Mouse (Mus musculus) limb, embryonic 14.5 days (tissue): Measurements from ENCODE around the gene Gm45618. TPM values are rescaled to one million over a fixed set of nuclear protein-coding genes. Genes with fewer than 3 reads are reported as not detected.

Experiments used
- ATAC-seq: fragments of 200-750 bp; cut with Nextera tagmentation; 2 replicates; pipeline ENCODE4 v1.8.0; 2017; ENCODE audit warnings: low read depth, moderate number of reproducible peaks, moderate TSS enrichment; ENCODE audit not compliant: low FRiP score
- DNase-seq: peaks from one replicate; pipeline ENCODE4 v3.0.0-alpha.2; 2015; ENCODE audit warnings: low spot score
- H3K27ac ChIP-seq: fragments of 300-500 bp; sonication (generic); replicated peaks from 2 replicates; pipeline ENCODE4 v1.5.1; 2014; ENCODE audit warnings: low read depth, mild to moderate bottlenecking, low read length, moderate library complexity, mixed read lengths
- H3K27me3 ChIP-seq: fragments of 300-500 bp; sonication (generic); 2 replicates; pipeline ENCODE4 v1.6.1; 2014; ENCODE audit warnings: low read length, mixed read lengths; ENCODE audit not compliant: control insufficient read depth, insufficient read depth
- H3K36me3 ChIP-seq: fragments of 300-500 bp; sonication (generic); 2 replicates; pipeline ENCODE4 v1.6.1; 2014; ENCODE audit warnings: mild to moderate bottlenecking, low read length, moderate library complexity, mixed read lengths; ENCODE audit not compliant: control insufficient read depth, insufficient read depth
- H3K4me1 ChIP-seq: fragments of 300-500 bp; sonication (generic); 2 replicates; pipeline ENCODE4 v1.6.1; 2014; ENCODE audit warnings: antibody characterized with exemption, low read length, mixed read lengths; ENCODE audit not compliant: control insufficient read depth, insufficient read depth
- H3K4me2 ChIP-seq: fragments of 300-500 bp; sonication (generic); replicated peaks from 2 replicates; pipeline ENCODE4 v1.6.1; 2014; ENCODE audit warnings: low read depth, mild to moderate bottlenecking, low read length, moderate library complexity; ENCODE audit not compliant: severe bottlenecking
- H3K4me3 ChIP-seq: fragments of 300-500 bp; sonication (generic); replicated peaks from 2 replicates; pipeline ENCODE4 v1.5.1; 2014; ENCODE audit warnings: low read length
- H3K9ac ChIP-seq: fragments of 300-500 bp; sonication (generic); 2 replicates; pipeline ENCODE4 v1.6.1; 2014; ENCODE audit warnings: mild to moderate bottlenecking, low read depth, low read length, moderate library complexity; ENCODE audit not compliant: severe bottlenecking
- H3K9me3 ChIP-seq: fragments of 300-500 bp; sonication (generic); 2 replicates; pipeline ENCODE4 v1.6.1; 2016; ENCODE audit warnings: low read length; ENCODE audit not compliant: control insufficient read depth
- POLR2A ChIP-seq: fragments of 200-500 bp; IDR thresholded peaks from 2 replicates; pipeline ENCODE4 v1.8.0; 2012; ENCODE audit warnings: inconsistent platforms, mild to moderate bottlenecking, moderate library complexity, borderline replicate concordance; ENCODE audit not compliant: insufficient read depth, insufficient read length; ENCODE audit errors: extremely low read depth
- WGBS: fragments of 180-500 bp; shearing (Covaris S2); extraction: QIAGEN DNeasy Blood & Tissue Kit; methylation state at CpG from one replicate; pipeline ENCODE4 v1.1.7; 2014; 5-methylcytosine and 5-hydroxymethylcytosine counted together
- polyA plus RNA-seq, 2 experiments: library from polyadenylated mRNA; depleted of rRNA in 1 of 2; stranded (reverse) in 1 of 2; unstranded in 1 of 2; fragments of >200 nt; fragmentation: Nextera tagmentation in 1 of 2; extraction: Ambion mirVana in 1 of 2; gene quantifications; 2 replicates each; pipeline versions ENCODE4 v1.2.1 to v1.2.3; 2012 to 2014

Gm45618 gene
- polyA plus RNA-seq, 2 experiments, result not detected

GRCm38 (mm10) chr7:142074146-142074886 lies 46.2 kb downstream of the Gm45618 start:
- Histone ChIP-seq H3K27me3 (peaks cover 11% of the 10 kb centered on the region), H3K9me3 (no peaks in the 10 kb centered on the region), H3K4me3 (no peak overlapping the region), H3K9ac (no peak overlapping the region), H3K4me2 (no peak overlapping the region), H3K27ac (no peak overlapping the region), H3K36me3 (no peaks in the 10 kb centered on the region), H3K4me1 (no peaks in the 10 kb centered on the region)
- no peak for TF ChIP-seq POLR2A
- DNase-seq, result no peak
- no peak for ATAC-seq
- WGBS, result 67% methylated on average over 8 of the region's 8 CpGs

- no peak for TF ChIP-seq POLR2A
- Histone ChIP-seq H3K4me1 (no peaks in the 10 kb centered on the region), H3K27me3 (peaks cover 7% of the 10 kb centered on the region), H3K9me3 (no peaks in the 10 kb centered on the region), H3K9ac (no peak overlapping the region), H3K4me3 (no peak overlapping the region), H3K36me3 (no peaks in the 10 kb centered on the region), H3K27ac (no peak overlapping the region), H3K4me2 (no peak overlapping the region)
- DNase-seq, result no peak
- no peak for ATAC-seq
Observed at GRCm38 (mm10) chr7:142071717-142072116, 48.8 kb downstream of the Gm45618 start.

- no peak overlapping the region for H3K4me2 ChIP-seq
- H3K9ac ChIP-seq, result no peak overlapping the region
- no peak overlapping the region for H3K27ac ChIP-seq
- DNase-seq (no peak), ATAC-seq (no peak)
- peaks cover 7% of the 10 kb centered on the region for H3K27me3 ChIP-seq
- TF ChIP-seq POLR2A, result no peak
- H3K4me3 ChIP-seq, result no peak overlapping the region
- H3K36me3 ChIP-seq, result no peaks in the 10 kb centered on the region
- 11% methylated on average over 9 of the region's 10 CpGs for WGBS
- H3K9me3 ChIP-seq, result no peaks in the 10 kb centered on the region
- H3K4me1 ChIP-seq, result no peaks in the 10 kb centered on the region
Observed at GRCm38 (mm10) chr7:142071212-142071578, 49.3 kb downstream of the Gm45618 start.

GRCm38 (mm10) chr7:142070458-142071211 lies 49.9 kb downstream of the Gm45618 start:
- H3K36me3 ChIP-seq, result no peaks in the 10 kb centered on the region
- no peak overlapping the region for H3K9ac ChIP-seq
- DNase-seq (peak; percentile 41), ATAC-seq (peak; percentile 53; the same call in 1 of the 2 replicates)
- no peak for TF ChIP-seq POLR2A
- no peaks in the 10 kb centered on the region for H3K4me1 ChIP-seq
- no peaks in the 10 kb centered on the region for H3K9me3 ChIP-seq
- H3K4me3 ChIP-seq, result no peak overlapping the region
- 17% methylated on average over 13 of the region's 13 CpGs for WGBS
- H3K27me3 ChIP-seq, result peaks cover 7% of the 10 kb centered on the region
- no peak overlapping the region for H3K27ac ChIP-seq
- no peak overlapping the region for H3K4me2 ChIP-seq

Other genes starting within 250 kb of the Gm45618 start
- 46.0 and 55.8 TPM in 2 replicates for gene Tollip, start 202.2 kb downstream of the Gm45618 start, polyA plus RNA-seq (2012; rRNA removed)
- 41.3 and 46.3 TPM in 2 replicates for gene Tollip, start 202.2 kb downstream of the Gm45618 start, polyA plus RNA-seq (2014; fragmentation: Nextera tagmentation; extraction: Ambion mirVana)
- 0.47 and 0.78 TPM in 2 replicates for gene Brsk2, start 171.0 kb downstream of the Gm45618 start, polyA plus RNA-seq (2012; rRNA removed)
- gene Brsk2, start 171.0 kb downstream of the Gm45618 start, polyA plus RNA-seq (2014; fragmentation: Nextera tagmentation; extraction: Ambion mirVana), result 0.66 and 0.68 TPM in 2 replicates
- 55.2 and 56.2 TPM in 2 replicates for gene Mob2, start 59.7 kb downstream of the Gm45618 start, polyA plus RNA-seq (2012; rRNA removed)
- 73.6 and 76.9 TPM in 2 replicates for gene Mob2, start 59.7 kb downstream of the Gm45618 start, polyA plus RNA-seq (2014; fragmentation: Nextera tagmentation; extraction: Ambion mirVana)
- gene Dusp8, start 24.9 kb downstream of the Gm45618 start, polyA plus RNA-seq (2012; rRNA removed), result 4.1 and 5.4 TPM in 2 replicates
- gene Dusp8, start 24.9 kb downstream of the Gm45618 start, polyA plus RNA-seq (2014; fragmentation: Nextera tagmentation; extraction: Ambion mirVana), result 3.5 TPM in 2 replicates
- gene Gm39115, start 15.3 kb upstream of the Gm45618 start, polyA plus RNA-seq (2012; rRNA removed), result not detected in 2 replicates
- gene Gm39115, start 15.3 kb upstream of the Gm45618 start, polyA plus RNA-seq (2014; fragmentation: Nextera tagmentation; extraction: Ambion mirVana), result not detected in 2 replicates
- gene Gm45337, start 23.9 kb upstream of the Gm45618 start, polyA plus RNA-seq (2012; rRNA removed), result not detected in 2 replicates
- not detected in 2 replicates for gene Gm45337, start 23.9 kb upstream of the Gm45618 start, polyA plus RNA-seq (2014; fragmentation: Nextera tagmentation; extraction: Ambion mirVana)
- gene Gm29735, start 36.4 kb upstream of the Gm45618 start, polyA plus RNA-seq (2012; rRNA removed), result not detected in 2 replicates
- not detected in 2 replicates for gene Gm29735, start 36.4 kb upstream of the Gm45618 start, polyA plus RNA-seq (2014; fragmentation: Nextera tagmentation; extraction: Ambion mirVana)
- gene Gm4553, start 45.0 kb upstream of the Gm45618 start, polyA plus RNA-seq (2012; rRNA removed), result not detected in 2 replicates
- not detected in 2 replicates for gene Gm4553, start 45.0 kb upstream of the Gm45618 start, polyA plus RNA-seq (2014; fragmentation: Nextera tagmentation; extraction: Ambion mirVana)
- not detected in 2 replicates for gene Krtap5-2, start 55.3 kb upstream of the Gm45618 start, polyA plus RNA-seq (2012; rRNA removed)
- gene Krtap5-2, start 55.3 kb upstream of the Gm45618 start, polyA plus RNA-seq (2014; fragmentation: Nextera tagmentation; extraction: Ambion mirVana), result not detected in 2 replicates
- not detected in 2 replicates for gene Gm10153, start 69.7 kb upstream of the Gm45618 start, polyA plus RNA-seq (2012; rRNA removed)
- not detected in 2 replicates for gene Gm10153, start 69.7 kb upstream of the Gm45618 start, polyA plus RNA-seq (2014; fragmentation: Nextera tagmentation; extraction: Ambion mirVana)
- not detected in 2 replicates for gene Krtap5-3, start 80.6 kb upstream of the Gm45618 start, polyA plus RNA-seq (2012; rRNA removed)
- not detected in 2 replicates for gene Krtap5-3, start 80.6 kb upstream of the Gm45618 start, polyA plus RNA-seq (2014; fragmentation: Nextera tagmentation; extraction: Ambion mirVana)
- gene Gm7579, start 91.1 kb upstream of the Gm45618 start, polyA plus RNA-seq (2012; rRNA removed), result not detected in 2 replicates
- not detected in 2 replicates for gene Gm7579, start 91.1 kb upstream of the Gm45618 start, polyA plus RNA-seq (2014; fragmentation: Nextera tagmentation; extraction: Ambion mirVana)
- not detected in 2 replicates for gene Krtap5-5, start 109.2 kb upstream of the Gm45618 start, polyA plus RNA-seq (2012; rRNA removed)
- not detected in 2 replicates for gene Krtap5-5, start 109.2 kb upstream of the Gm45618 start, polyA plus RNA-seq (2014; fragmentation: Nextera tagmentation; extraction: Ambion mirVana)
- gene Gm40460, start 120.3 kb upstream of the Gm45618 start, polyA plus RNA-seq (2012; rRNA removed), result not detected in 2 replicates
- not detected in 2 replicates for gene Gm40460, start 120.3 kb upstream of the Gm45618 start, polyA plus RNA-seq (2014; fragmentation: Nextera tagmentation; extraction: Ambion mirVana)
- not detected in 2 replicates for gene Gm2431, start 137.6 kb upstream of the Gm45618 start, polyA plus RNA-seq (2012; rRNA removed)
- gene Gm2431, start 137.6 kb upstream of the Gm45618 start, polyA plus RNA-seq (2014; fragmentation: Nextera tagmentation; extraction: Ambion mirVana), result not detected in 2 replicates
- gene Gm4559, start 153.6 kb upstream of the Gm45618 start, polyA plus RNA-seq (2012; rRNA removed), result 0.28 TPM in 1 of 2 replicates, not detected in the other
- not detected in 2 replicates for gene Gm4559, start 153.6 kb upstream of the Gm45618 start, polyA plus RNA-seq (2014; fragmentation: Nextera tagmentation; extraction: Ambion mirVana)
- gene Krtap5-1, start 176.4 kb upstream of the Gm45618 start, polyA plus RNA-seq (2012; rRNA removed), result not detected in 2 replicates
- not detected in 2 replicates for gene Krtap5-1, start 176.4 kb upstream of the Gm45618 start, polyA plus RNA-seq (2014; fragmentation: Nextera tagmentation; extraction: Ambion mirVana)
- gene Krtap5-4, start 182.8 kb upstream of the Gm45618 start, polyA plus RNA-seq (2012; rRNA removed), result not detected in 2 replicates
- gene Krtap5-4, start 182.8 kb upstream of the Gm45618 start, polyA plus RNA-seq (2014; fragmentation: Nextera tagmentation; extraction: Ambion mirVana), result not detected in 2 replicates